Mouse (Mus musculus) spleen, adult 2 months (tissue): ENCODE results near the gene Mchr1.

ENCODE experiments used
- CTCF ChIP-seq: fragments of 200-500 bp; IDR thresholded peaks from 2 replicates; pipeline ENCODE4 v1.5.1; 2011; ENCODE audit warnings: mild to moderate bottlenecking, inconsistent platforms; ENCODE audit not compliant: insufficient read depth, insufficient read length, insufficient replicate concordance; ENCODE audit errors: extremely low read depth
- POLR2A ChIP-seq: fragments of 200-500 bp; IDR thresholded peaks from 2 replicates; pipeline ENCODE4 v1.6.1; 2011; ENCODE audit warnings: low read depth, low read length, inconsistent platforms

DNA sequence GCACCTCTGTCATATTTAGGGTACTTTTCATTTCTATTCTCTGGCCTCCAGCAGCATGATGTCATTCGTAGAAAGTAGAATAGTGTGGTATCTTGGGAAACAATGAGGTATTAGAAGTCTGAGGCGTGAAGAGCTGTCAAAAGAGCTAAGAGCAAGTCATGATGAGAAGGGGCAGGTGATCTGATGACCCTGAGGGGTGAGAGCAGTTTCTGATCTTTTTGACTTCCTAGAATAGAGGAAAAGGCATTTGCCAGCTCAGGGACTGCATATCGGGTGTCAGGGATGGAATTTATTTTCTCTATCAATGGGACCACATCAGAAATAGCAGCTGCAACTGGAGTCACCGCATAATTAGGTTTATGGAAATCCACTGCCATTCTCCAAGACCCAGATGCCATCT is 8.5 kb upstream of the Mchr1 start:
- TF ChIP-seq CTCF (no peak), POLR2A (no peak)
